Mouse (Mus musculus): ENCODE measurements around the gene Mrps7. TPM values are rescaled to one million over a fixed set of nuclear protein-coding genes. Genes with fewer than 3 reads are reported as not detected.
A peak's percentile ranks its signal among the peaks of the same experiment; 100 is the strongest.

The Mrps7 gene
- polyA plus RNA-seq, 1 experiment = not detected

GRCm38 (mm10) chr11:115619949-115620348 lies 16.2 kb downstream of the Mrps7 start:
- Histone ChIP-seq H3K27ac (ENCODE audit: insufficient read depth, low read depth, low read length) (no peak overlapping the region), H3K4me3 (ENCODE audit: insufficient read depth, low read depth, low read length) (no peak overlapping the region), H3K4me1 (ENCODE audit: control insufficient read depth, insufficient read depth, low read length) (no peaks in the 10 kb centered on the region)
- 94% methylated on average over 7 of the region's 7 CpGs for WGBS
- TF ChIP-seq POLR2A (IDR thresholded peaks at IDR 0.05; ENCODE audit: insufficient read depth, low read depth, low read length) (no peak), CTCF (IDR thresholded peaks at IDR 0.05; ENCODE audit: insufficient read depth, low read depth, low read length) (no peak)

GRCm38 (mm10) chr11:115623487-115624070 lies 19.9 kb downstream of the Mrps7 start:
- TF ChIP-seq CTCF (IDR thresholded peaks at IDR 0.05; ENCODE audit: insufficient read depth, low read depth, low read length) (0 out of 2 replicates have a peak, but pooled peaks have one; percentile 34), POLR2A (IDR thresholded peaks at IDR 0.05; ENCODE audit: insufficient read depth, low read depth, low read length) (no peak)
- H3K4me1 ChIP-seq (ENCODE audit: control insufficient read depth, insufficient read depth, low read length) = peaks cover 5% of the 10 kb centered on the region
- no peak overlapping the region for H3K4me3 ChIP-seq (ENCODE audit: insufficient read depth, low read depth, low read length)
- no peak overlapping the region for H3K27ac ChIP-seq (ENCODE audit: insufficient read depth, low read depth, low read length)
- 69% methylated on average over 9 of the region's 9 CpGs for WGBS

- WGBS = 72% methylated on average over 9 of the region's 9 CpGs
- no peak for TF ChIP-seq POLR2A (IDR thresholded peaks at IDR 0.05; ENCODE audit: insufficient read depth, low read depth, low read length)
- TF ChIP-seq CTCF (IDR thresholded peaks at IDR 0.05; ENCODE audit: insufficient read depth, low read depth, low read length) = no peak
- H3K4me1 ChIP-seq (ENCODE audit: control insufficient read depth, insufficient read depth, low read length) = peaks cover 7% of the 10 kb centered on the region
- H3K27ac ChIP-seq (ENCODE audit: insufficient read depth, low read depth, low read length) = no peak overlapping the region
- no peak overlapping the region for H3K4me3 ChIP-seq (ENCODE audit: insufficient read depth, low read depth, low read length)
Observed at GRCm38 (mm10) chr11:115625877-115626276, 22.2 kb downstream of the Mrps7 start.

- 41% methylated on average over 11 of the region's 11 CpGs for WGBS
- H3K27ac ChIP-seq (ENCODE audit: insufficient read depth, low read depth, low read length) = no peak overlapping the region
- H3K4me1 ChIP-seq (ENCODE audit: control insufficient read depth, insufficient read depth, low read length) = peaks cover 7% of the 10 kb centered on the region
- TF ChIP-seq POLR2A (IDR thresholded peaks at IDR 0.05; ENCODE audit: insufficient read depth, low read depth, low read length) (no peak), CTCF (IDR thresholded peaks at IDR 0.05; ENCODE audit: insufficient read depth, low read depth, low read length) (no peak)
- H3K4me3 ChIP-seq (ENCODE audit: insufficient read depth, low read depth, low read length) = peak overlapping the region; percentile 76
Observed at GRCm38 (mm10) chr11:115626824-115627616, 23.3 kb downstream of the Mrps7 start.

- no peak for TF ChIP-seq CTCF (IDR thresholded peaks at IDR 0.05; ENCODE audit: insufficient read depth, low read depth, low read length)
- TF ChIP-seq POLR2A (IDR thresholded peaks at IDR 0.05; ENCODE audit: insufficient read depth, low read depth, low read length) = no peak
- Histone ChIP-seq H3K27ac (ENCODE audit: insufficient read depth, low read depth, low read length) (no peak within 1 kb of the TSS), H3K4me3 (ENCODE audit: insufficient read depth, low read depth, low read length) (peak within 1 kb of the TSS; percentile 76), H3K4me1 (ENCODE audit: control insufficient read depth, insufficient read depth, low read length) (peaks cover 7% of the 10 kb centered on the region)
- under 1% methylated on average over 47 of the region's 47 CpGs for WGBS
Observed at GRCm38 (mm10) chr11:115627705-115628464, 24.2 kb downstream of the Mrps7 start, which contains the start of gene Slc25a19. Gene Slc25a19, minus strand, starts transcription at chr11:115628295.

GRCm38 (mm10) chr11:115628465-115629101 lies 24.9 kb downstream of the Mrps7 start:
- 52% methylated on average over 13 of the region's 13 CpGs for WGBS
- no peak for TF ChIP-seq POLR2A (IDR thresholded peaks at IDR 0.05; ENCODE audit: insufficient read depth, low read depth, low read length)
- TF ChIP-seq CTCF (IDR thresholded peaks at IDR 0.05; ENCODE audit: insufficient read depth, low read depth, low read length) = no peak
- peaks cover 7% of the 10 kb centered on the region for H3K4me1 ChIP-seq (ENCODE audit: control insufficient read depth, insufficient read depth, low read length)
- 0 out of 2 replicates have a peak overlapping the region, but pooled peaks have one; percentile 6 for H3K4me3 ChIP-seq (ENCODE audit: insufficient read depth, low read depth, low read length)
- H3K27ac ChIP-seq (ENCODE audit: insufficient read depth, low read depth, low read length) = no peak overlapping the region

- TF ChIP-seq CTCF (IDR thresholded peaks at IDR 0.05; ENCODE audit: insufficient read depth, low read depth, low read length) = no peak
- no peak for TF ChIP-seq POLR2A (IDR thresholded peaks at IDR 0.05; ENCODE audit: insufficient read depth, low read depth, low read length)
- 87% methylated on average over 13 of the region's 13 CpGs for WGBS
- H3K4me3 ChIP-seq (ENCODE audit: insufficient read depth, low read depth, low read length) = no peak overlapping the region
- no peak overlapping the region for H3K27ac ChIP-seq (ENCODE audit: insufficient read depth, low read depth, low read length)
- peaks cover 7% of the 10 kb centered on the region for H3K4me1 ChIP-seq (ENCODE audit: control insufficient read depth, insufficient read depth, low read length)
Observed at GRCm38 (mm10) chr11:115629734-115630531, 26.2 kb downstream of the Mrps7 start.

Measured in olfactory bulb, adult 2 months (tissue).